Mouse (Mus musculus) B cell, adult (primary cell): ENCODE results near the gene Txlnb. TPM values are rescaled to one million over a fixed set of nuclear protein-coding genes. Genes with fewer than 3 reads are reported as not detected.

Experiments
- total RNA-seq: library from RNA; stranded (reverse); gene quantifications from 4 replicates; pipeline ENCODE4 v1.2.4, GENCODE M21; 2023; ENCODE audit not compliant: inconsistent age

The Txlnb gene
- 0.16 to 0.29 TPM (median 0.20 TPM) in 4 replicates for total RNA-seq

DNA sequence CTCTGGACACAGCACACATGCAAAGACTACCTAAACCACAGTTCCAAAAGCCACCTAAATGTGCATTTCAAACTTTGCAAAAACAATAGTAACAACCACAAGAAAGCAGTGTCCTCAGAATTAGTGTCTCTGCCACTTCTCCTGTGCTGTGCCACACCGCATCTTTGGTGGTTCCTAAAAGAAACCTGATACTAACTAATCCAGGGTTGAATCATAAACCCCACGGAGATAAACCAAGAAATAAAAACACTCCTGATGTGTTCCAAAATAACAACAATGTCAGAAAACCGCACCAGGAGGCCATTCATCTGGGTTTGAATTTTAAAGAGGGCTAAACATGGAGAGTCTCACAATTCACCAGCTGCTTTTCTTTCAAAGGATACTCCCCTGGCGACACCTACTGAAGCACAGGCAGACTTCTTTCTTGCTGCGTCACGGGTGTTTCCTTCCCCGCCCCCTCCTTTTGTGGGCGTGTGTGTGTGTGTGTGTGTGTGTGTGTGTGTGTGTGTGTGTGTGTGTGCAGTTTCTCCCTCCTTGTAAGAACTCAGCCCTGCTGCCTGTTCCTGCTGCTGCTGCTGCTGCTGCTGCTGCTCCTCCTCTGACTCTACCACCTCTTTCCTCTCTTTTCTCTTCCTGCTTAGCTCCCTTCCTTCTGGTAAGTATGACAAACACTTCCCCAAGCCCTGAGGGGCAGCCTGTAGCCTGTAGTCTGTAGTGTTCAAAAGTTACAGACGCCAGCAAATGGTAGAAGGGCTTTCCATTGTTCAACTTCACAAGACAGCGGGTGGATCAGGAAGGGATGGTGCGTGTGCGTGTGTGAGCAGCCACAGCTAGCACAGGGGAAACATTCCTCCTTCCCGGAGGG is at the start of gene Txlnb:
Gene Txlnb (plus strand): TSS at position 460 of the 865 bp plus-strand sequence.

Other genes with a start within 250 kb of the Txlnb start
- gene Cited2, start 73.0 kb upstream of the Txlnb start, total RNA-seq: 37.3 to 39.4 TPM (median 38.8 TPM) in 4 replicates
- gene Heca, start 151.8 kb downstream of the Txlnb start, total RNA-seq: 54.2 to 72.5 TPM (median 65.7 TPM) in 4 replicates
- gene Abracl, start 227.1 kb downstream of the Txlnb start, total RNA-seq: 72.0 to 86.0 TPM (median 76.0 TPM) in 4 replicates